Mouse (Mus musculus) limb, embryonic 14.5 days (tissue): ENCODE measurements around the gene D2hgdh. TPM values are rescaled to one million over a fixed set of nuclear protein-coding genes. Genes with fewer than 3 reads are reported as not detected.

Experiments used
- ATAC-seq: fragments of 200-750 bp; cut with Nextera tagmentation; 2 replicates; pipeline ENCODE4 v1.8.0; 2017; ENCODE audit warnings: low read depth, moderate number of reproducible peaks, moderate TSS enrichment; ENCODE audit not compliant: low FRiP score
- DNase-seq: peaks from one replicate; pipeline ENCODE4 v3.0.0-alpha.2; 2015; ENCODE audit warnings: low spot score
- H3K27ac ChIP-seq: fragments of 300-500 bp; sonication (generic); replicated peaks from 2 replicates; pipeline ENCODE4 v1.5.1; 2014; ENCODE audit warnings: low read depth, mild to moderate bottlenecking, low read length, moderate library complexity, mixed read lengths
- H3K27me3 ChIP-seq: fragments of 300-500 bp; sonication (generic); 2 replicates; pipeline ENCODE4 v1.6.1; 2014; ENCODE audit warnings: low read length, mixed read lengths; ENCODE audit not compliant: control insufficient read depth, insufficient read depth
- H3K36me3 ChIP-seq: fragments of 300-500 bp; sonication (generic); 2 replicates; pipeline ENCODE4 v1.6.1; 2014; ENCODE audit warnings: mild to moderate bottlenecking, low read length, moderate library complexity, mixed read lengths; ENCODE audit not compliant: control insufficient read depth, insufficient read depth
- H3K4me1 ChIP-seq: fragments of 300-500 bp; sonication (generic); 2 replicates; pipeline ENCODE4 v1.6.1; 2014; ENCODE audit warnings: antibody characterized with exemption, low read length, mixed read lengths; ENCODE audit not compliant: control insufficient read depth, insufficient read depth
- H3K4me2 ChIP-seq: fragments of 300-500 bp; sonication (generic); replicated peaks from 2 replicates; pipeline ENCODE4 v1.6.1; 2014; ENCODE audit warnings: low read depth, mild to moderate bottlenecking, low read length, moderate library complexity; ENCODE audit not compliant: severe bottlenecking
- H3K4me3 ChIP-seq: fragments of 300-500 bp; sonication (generic); replicated peaks from 2 replicates; pipeline ENCODE4 v1.5.1; 2014; ENCODE audit warnings: low read length
- H3K9ac ChIP-seq: fragments of 300-500 bp; sonication (generic); 2 replicates; pipeline ENCODE4 v1.6.1; 2014; ENCODE audit warnings: mild to moderate bottlenecking, low read depth, low read length, moderate library complexity; ENCODE audit not compliant: severe bottlenecking
- H3K9me3 ChIP-seq: fragments of 300-500 bp; sonication (generic); 2 replicates; pipeline ENCODE4 v1.6.1; 2016; ENCODE audit warnings: low read length; ENCODE audit not compliant: control insufficient read depth
- POLR2A ChIP-seq: fragments of 200-500 bp; IDR thresholded peaks from 2 replicates; pipeline ENCODE4 v1.8.0; 2012; ENCODE audit warnings: inconsistent platforms, mild to moderate bottlenecking, moderate library complexity, borderline replicate concordance; ENCODE audit not compliant: insufficient read depth, insufficient read length; ENCODE audit errors: extremely low read depth
- WGBS: fragments of 180-500 bp; shearing (Covaris S2); extraction: QIAGEN DNeasy Blood & Tissue Kit; methylation state at CpG from one replicate; pipeline ENCODE4 v1.1.7; 2014; 5-methylcytosine and 5-hydroxymethylcytosine counted together
- polyA plus RNA-seq, 2 experiments: library from polyadenylated mRNA; depleted of rRNA in 1 of 2; stranded (reverse) in 1 of 2; unstranded in 1 of 2; fragments of >200 nt; fragmentation: Nextera tagmentation in 1 of 2; extraction: Ambion mirVana in 1 of 2; gene quantifications; 2 replicates each; pipeline versions ENCODE4 v1.2.1 to v1.2.3; 2012 to 2014

The D2hgdh gene
- 25.1 and 34.0 TPM in 2 replicates for polyA plus RNA-seq (2012; rRNA removed)
- polyA plus RNA-seq (2014; fragmentation: Nextera tagmentation; extraction: Ambion mirVana), result 11.2 and 13.2 TPM in 2 replicates

DNA sequence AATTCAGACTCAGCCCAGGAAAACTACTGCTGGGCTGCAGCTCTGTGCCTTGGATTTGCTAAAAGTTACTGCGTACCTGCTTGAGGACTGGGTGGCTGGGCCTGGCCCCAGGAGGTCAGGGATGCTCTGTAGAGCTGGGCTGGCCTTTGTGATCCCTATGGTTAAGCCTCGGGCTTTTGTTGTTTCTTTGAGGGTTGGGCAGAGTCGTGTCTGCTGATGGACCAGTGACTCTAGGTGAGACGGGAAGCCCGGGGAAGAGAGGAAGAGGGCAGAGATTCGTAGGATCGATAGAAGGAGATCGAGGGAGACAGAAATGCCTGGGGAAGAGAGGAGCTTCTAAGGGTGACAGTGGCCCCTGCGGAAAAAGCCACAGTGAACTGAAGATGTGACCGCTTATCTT is at the start of gene D2hgdh:
TSS of gene D2hgdh (plus strand) at position 301 of the 400 bp plus-strand sequence.
- 8% methylated on average over 10 of the region's 10 CpGs for WGBS
- Histone ChIP-seq H3K9me3 (no peaks in the 10 kb centered on the region), H3K4me3 (peak within 1 kb of the TSS; percentile 59), H3K27me3 (no peaks in the 10 kb centered on the region), H3K27ac (peak within 1 kb of the TSS; percentile 94), H3K4me1 (peaks cover 7% of the 10 kb centered on the region; the same call in 1 of the 2 replicates), H3K9ac (peak within 1 kb of the TSS; percentile 71), H3K4me2 (peak within 1 kb of the TSS; percentile 64), H3K36me3 (peaks cover 16% of the 10 kb centered on the region)
- ATAC-seq, result no peak
- no peak for DNase-seq
- no peak for TF ChIP-seq POLR2A

DNA sequence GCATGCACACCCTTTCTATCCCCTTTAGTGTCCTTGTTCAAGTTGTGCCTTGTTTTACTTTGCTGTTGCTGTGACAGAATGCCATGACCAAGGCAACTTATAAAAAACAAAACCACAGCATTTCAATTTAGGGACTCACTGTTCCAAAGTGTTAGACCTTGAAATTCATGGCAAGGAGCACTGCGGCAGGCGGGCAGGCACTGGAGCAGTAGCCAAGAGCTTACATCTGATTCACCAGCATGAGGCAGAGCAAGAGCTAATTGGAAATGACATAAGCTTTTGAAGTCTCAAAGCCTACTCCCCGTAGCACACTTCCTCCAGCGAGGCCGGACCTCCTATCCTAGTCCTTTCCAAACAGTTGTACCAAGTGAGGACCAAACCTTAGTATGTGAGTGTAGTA is 48.0 kb upstream of the D2hgdh start:
- Histone ChIP-seq H3K9ac (no peak overlapping the region), H3K27me3 (no peaks in the 10 kb centered on the region), H3K9me3 (no peaks in the 10 kb centered on the region), H3K27ac (no peak overlapping the region), H3K4me2 (no peak overlapping the region), H3K4me1 (no peaks in the 10 kb centered on the region), H3K4me3 (no peak overlapping the region), H3K36me3 (peaks cover 77% of the 10 kb centered on the region)
- TF ChIP-seq POLR2A, result no peak
- 88% methylated on average over 5 of the region's 5 CpGs for WGBS
- ATAC-seq (no peak), DNase-seq (no peak)

DNA sequence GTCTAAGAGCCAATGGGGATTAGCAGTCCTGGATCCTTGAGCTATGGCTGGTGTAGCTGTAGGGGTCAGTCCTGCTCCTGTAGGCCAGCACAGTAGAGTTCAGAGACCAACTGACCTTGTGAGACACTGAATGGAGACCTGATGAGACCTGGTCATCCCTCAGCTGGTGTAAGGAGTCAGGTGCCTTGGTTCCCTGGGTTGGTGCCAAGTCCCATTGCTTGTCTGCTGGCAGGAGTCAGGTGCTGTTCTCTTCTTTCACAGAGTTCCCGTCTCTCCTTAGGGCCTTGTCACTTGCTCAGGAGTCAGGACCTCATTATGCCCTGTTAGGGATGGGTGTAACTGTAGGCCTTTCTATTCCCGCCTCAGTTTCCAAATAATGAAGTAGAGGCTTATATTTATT is 37.8 kb upstream of the D2hgdh start:
- Histone ChIP-seq H3K4me3 (no peak overlapping the region), H3K27ac (no peak overlapping the region), H3K9me3 (peaks cover 5% of the 10 kb centered on the region; the same call in 1 of the 2 replicates), H3K9ac (no peak overlapping the region), H3K36me3 (peaks cover 89% of the 10 kb centered on the region), H3K4me2 (no peak overlapping the region), H3K4me1 (no peaks in the 10 kb centered on the region), H3K27me3 (no peaks in the 10 kb centered on the region)
- 84% methylated on average over 2 of the region's 2 CpGs for WGBS
- DNase-seq, result no peak
- no peak for TF ChIP-seq POLR2A
- ATAC-seq, result no peak

DNA sequence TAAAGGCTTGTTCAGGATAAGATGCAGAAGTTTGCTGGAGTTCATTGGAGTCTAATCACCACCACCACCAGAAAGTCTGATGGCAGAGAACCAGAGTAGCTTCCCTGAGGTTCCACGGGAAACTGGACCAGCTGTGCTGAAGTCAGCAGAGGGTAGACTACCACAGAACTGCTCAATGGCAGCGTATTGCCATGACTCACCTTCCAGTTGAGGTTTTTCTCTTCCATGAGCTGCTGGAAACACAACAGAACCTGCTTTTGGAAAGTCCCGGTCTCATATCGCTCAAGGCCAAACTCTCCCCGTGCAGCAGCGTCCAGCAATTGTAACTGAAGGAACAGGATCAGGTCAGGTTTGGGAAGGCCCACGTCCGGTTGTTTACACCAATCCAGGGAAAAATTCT is 30.2 kb upstream of the D2hgdh start:
- DNase-seq (no peak), ATAC-seq (no peak)
- H3K9ac ChIP-seq, result no peak overlapping the region
- 95% methylated on average over 8 of the region's 8 CpGs for WGBS
- no peaks in the 10 kb centered on the region for H3K27me3 ChIP-seq
- no peaks in the 10 kb centered on the region for H3K4me1 ChIP-seq
- H3K4me3 ChIP-seq, result no peak overlapping the region
- no peak overlapping the region for H3K27ac ChIP-seq
- no peak overlapping the region for H3K4me2 ChIP-seq
- H3K36me3 ChIP-seq, result peaks cover 82% of the 10 kb centered on the region
- no peak for TF ChIP-seq POLR2A
- H3K9me3 ChIP-seq, result peaks cover 5% of the 10 kb centered on the region; the same call in 1 of the 2 replicates

DNA sequence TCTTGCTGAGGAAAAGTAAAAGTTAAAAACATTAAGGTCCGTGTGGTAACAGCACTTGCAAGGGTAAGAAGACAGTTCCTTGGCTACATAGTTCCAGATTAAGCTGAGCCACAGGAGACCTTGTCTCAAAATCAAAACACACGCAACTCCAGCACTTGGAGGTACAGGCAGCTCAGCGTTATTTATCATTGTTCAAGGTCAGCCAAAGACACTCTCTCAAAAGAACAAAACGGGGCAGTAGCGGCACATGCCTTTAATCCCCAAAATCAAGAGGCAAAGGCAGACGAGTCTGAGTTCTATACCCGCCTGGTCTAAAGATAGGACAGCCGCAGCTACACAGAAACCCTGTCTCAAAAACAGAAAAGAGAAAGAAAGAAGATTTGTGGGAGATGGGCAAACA is 28.8 kb upstream of the D2hgdh start:
- no peak overlapping the region for H3K4me3 ChIP-seq
- peaks cover 1% of the 10 kb centered on the region; the same call in 1 of the 2 replicates for H3K4me1 ChIP-seq
- H3K27me3 ChIP-seq, result no peaks in the 10 kb centered on the region
- no peak overlapping the region for H3K27ac ChIP-seq
- no peak for TF ChIP-seq POLR2A
- H3K9me3 ChIP-seq, result peaks cover 4% of the 10 kb centered on the region; the same call in 1 of the 2 replicates
- ATAC-seq (no peak), DNase-seq (no peak)
- peaks cover 82% of the 10 kb centered on the region for H3K36me3 ChIP-seq
- no peak overlapping the region for H3K4me2 ChIP-seq
- 90% methylated on average over 8 of the region's 8 CpGs for WGBS
- no peak overlapping the region for H3K9ac ChIP-seq
